Mouse (Mus musculus) forebrain, embryonic 15.5 days (tissue): ENCODE data around the gene Zkscan8. TPM values are rescaled to one million over a fixed set of nuclear protein-coding genes. Genes with fewer than 3 reads are reported as not detected.
"Not testable (repeated sequence)": the region's sequence is repeated elsewhere in the genome, so short reads cannot be mapped to it uniquely, and the experiment has no call there.

ENCODE experiments used
- ATAC-seq: fragments of 200-750 bp; cut with Nextera tagmentation; replicated peaks from 2 replicates; pipeline ENCODE4 v1.8.0; 2017; ENCODE audit warnings: mild to moderate bottlenecking, moderate TSS enrichment, moderate library complexity
- H3K27ac ChIP-seq: fragments of 300-500 bp; sonication (generic); replicated peaks from 2 replicates; pipeline ENCODE4 v1.5.1; 2015; ENCODE audit warnings: mild to moderate bottlenecking, inconsistent platforms
- H3K27me3 ChIP-seq: fragments of 300-500 bp; sonication (generic); 2 replicates; pipeline ENCODE4 v1.6.1; 2015; ENCODE audit warnings: inconsistent platforms
- H3K36me3 ChIP-seq: fragments of 300-500 bp; sonication (generic); 2 replicates; pipeline ENCODE4 v1.6.1; 2015; ENCODE audit warnings: mild to moderate bottlenecking, inconsistent platforms
- H3K4me1 ChIP-seq: fragments of 300-500 bp; sonication (generic); 2 replicates; pipeline ENCODE4 v1.6.1; 2015; ENCODE audit warnings: inconsistent platforms
- H3K4me2 ChIP-seq: fragments of 300-500 bp; sonication (generic); replicated peaks from 2 replicates; pipeline ENCODE4 v1.6.1; 2015; ENCODE audit warnings: mild to moderate bottlenecking, inconsistent platforms
- H3K4me3 ChIP-seq: fragments of 300-500 bp; sonication (generic); 2 replicates; pipeline ENCODE4 v1.5.1; 2015; ENCODE audit warnings: mild to moderate bottlenecking, inconsistent platforms
- H3K9ac ChIP-seq: fragments of 300-500 bp; sonication (generic); replicated peaks from 2 replicates; pipeline ENCODE4 v1.6.1; 2015; ENCODE audit warnings: mild to moderate bottlenecking, inconsistent platforms
- H3K9me3 ChIP-seq: fragments of 300-500 bp; sonication (generic); 2 replicates; pipeline ENCODE4 v1.6.1; 2016; ENCODE audit warnings: inconsistent platforms
- WGBS: fragments of 180-500 bp; shearing (Covaris S2); methylation state at CpG from one replicate; pipeline ENCODE4 v1.1.7; 2015; ENCODE audit warnings: mixed read lengths; 5-methylcytosine and 5-hydroxymethylcytosine counted together
- polyA plus RNA-seq: library from polyadenylated mRNA; unstranded; fragments of >200 nt; fragmentation: Nextera tagmentation; extraction: Ambion mirVana; gene quantifications from 2 replicates; pipeline ENCODE4 v1.2.1, GENCODE M21; 2015

Gene Zkscan8
- 4.9 and 5.4 TPM in 2 replicates for polyA plus RNA-seq

GRCm38 (mm10) chr13:21530781-21531201 lies at the start of gene Zkscan8:
Gene Zkscan8 (minus strand): TSS chr13:21531120.
- H3K4me2 ChIP-seq = peak within 1 kb of the TSS; percentile 77
- under 1% methylated on average over 39 of the region's 39 CpGs for WGBS
- H3K27me3 ChIP-seq = no peaks in the 10 kb centered on the region
- H3K4me1 ChIP-seq = peaks cover 8% of the 10 kb centered on the region
- H3K27ac ChIP-seq = peak within 1 kb of the TSS; percentile 88
- H3K9me3 ChIP-seq = no peaks in the 10 kb centered on the region
- H3K36me3 ChIP-seq = peaks cover 10% of the 10 kb centered on the region
- peak; percentile 100 for ATAC-seq
- H3K4me3 ChIP-seq = peak within 1 kb of the TSS; percentile 82
- peak within 1 kb of the TSS; percentile 92 for H3K9ac ChIP-seq

- H3K4me2 ChIP-seq = no peak within 1 kb of the TSS
- H3K27ac ChIP-seq = no peak within 1 kb of the TSS
- no peaks in the 10 kb centered on the region for H3K27me3 ChIP-seq
- no peak within 1 kb of the TSS for H3K4me3 ChIP-seq
- no peak for ATAC-seq
- no peaks in the 10 kb centered on the region for H3K9me3 ChIP-seq
- WGBS = 51% methylated on average over 1 of the region's 1 CpGs
- no peak within 1 kb of the TSS for H3K9ac ChIP-seq
- H3K4me1 ChIP-seq = no peaks in the 10 kb centered on the region
- H3K36me3 ChIP-seq = no peaks in the 10 kb centered on the region
These were observed 28.9 kb upstream of the Zkscan8 start, which contains the start of gene Olfr1535 for GRCm38 (mm10) chr13:21559793-21560192. Gene Olfr1535 (minus strand): TSS chr13:21559893.

- Histone ChIP-seq H3K4me3 (no peak overlapping the region), H3K27ac (no peak overlapping the region), H3K9me3 (no peaks in the 10 kb centered on the region), H3K9ac (no peak overlapping the region), H3K4me1 (no peaks in the 10 kb centered on the region), H3K36me3 (no peaks in the 10 kb centered on the region), H3K4me2 (no peak overlapping the region), H3K27me3 (no peaks in the 10 kb centered on the region)
- no peak for ATAC-seq
- WGBS = 48% methylated on average over 3 of the region's 3 CpGs
These were observed 19.6 kb upstream of the Zkscan8 start for GRCm38 (mm10) chr13:21550416-21551110.

GRCm38 (mm10) chr13:21549487-21549886 lies 18.6 kb upstream of the Zkscan8 start:
- H3K4me2 ChIP-seq = no peak overlapping the region
- H3K9me3 ChIP-seq = no peaks in the 10 kb centered on the region
- no peak overlapping the region for H3K4me3 ChIP-seq
- 90% methylated on average over 3 of the region's 3 CpGs for WGBS
- no peaks in the 10 kb centered on the region for H3K36me3 ChIP-seq
- no peak overlapping the region for H3K9ac ChIP-seq
- no peaks in the 10 kb centered on the region for H3K27me3 ChIP-seq
- H3K4me1 ChIP-seq = no peaks in the 10 kb centered on the region
- ATAC-seq = no peak
- no peak overlapping the region for H3K27ac ChIP-seq

- WGBS = 83% methylated on average over 1 of the region's 1 CpGs
- Histone ChIP-seq H3K4me3 (no peak within 1 kb of the TSS), H3K27me3 (no peaks in the 10 kb centered on the region)
These were observed 11.8 kb upstream of the Zkscan8 start, which contains the start of gene Olfr1366 for GRCm38 (mm10) chr13:21542708-21543107. Gene Olfr1366 (minus strand): TSS chr13:21542808.

GRCm38 (mm10) chr13:21530136-21530535 lies 784 bp downstream of the Zkscan8 start:
- WGBS = 50% methylated on average over 7 of the region's 7 CpGs
- Histone ChIP-seq H3K4me3 (peak overlapping the region; percentile 82), H3K9ac (peak overlapping the region; percentile 25; the same call in 1 of the 2 replicates), H3K27ac (no peak overlapping the region), H3K4me1 (peaks cover 8% of the 10 kb centered on the region), H3K9me3 (no peaks in the 10 kb centered on the region), H3K27me3 (no peaks in the 10 kb centered on the region), H3K36me3 (peaks cover 14% of the 10 kb centered on the region), H3K4me2 (peak overlapping the region; percentile 77)
- no peak for ATAC-seq

More at GRCm38 (mm10) chr13:21542708-21543107, 11.8 kb upstream of the Zkscan8 start, which contains the start of gene Olfr1366:
- Histone ChIP-seq H3K9me3 (no peaks in the 10 kb centered on the region), H3K4me1 (no peaks in the 10 kb centered on the region), H3K36me3 (no peaks in the 10 kb centered on the region), H3K4me2 (no peak within 1 kb of the TSS), H3K9ac (no peak within 1 kb of the TSS), H3K27ac (no peak within 1 kb of the TSS)
- ATAC-seq = no peak

- peak overlapping the region; percentile 60 for H3K4me3 ChIP-seq
- H3K9ac ChIP-seq = peak overlapping the region; percentile 72
- WGBS = under 1% methylated on average over 21 of the region's 21 CpGs
- peak overlapping the region; percentile 56 for H3K4me2 ChIP-seq
- H3K27ac ChIP-seq = peak overlapping the region; percentile 80
- H3K9me3 ChIP-seq = no peaks in the 10 kb centered on the region
- peak; percentile 100 for ATAC-seq
- no peaks in the 10 kb centered on the region for H3K27me3 ChIP-seq
- H3K4me1 ChIP-seq = peaks cover 7% of the 10 kb centered on the region; the same call in 1 of the 2 replicates
- H3K36me3 ChIP-seq = no peaks in the 10 kb centered on the region
These were observed 24.7 kb downstream of the Zkscan8 start for GRCm38 (mm10) chr13:21506221-21506649.

GRCm38 (mm10) chr13:21502296-21502695 lies 28.6 kb downstream of the Zkscan8 start:
- WGBS = 93% methylated on average over 5 of the region's 5 CpGs
- H3K4me1 ChIP-seq = peaks cover 7% of the 10 kb centered on the region; the same call in 1 of the 2 replicates
- H3K27ac ChIP-seq = no peak overlapping the region
- no peaks in the 10 kb centered on the region for H3K9me3 ChIP-seq
- no peaks in the 10 kb centered on the region for H3K27me3 ChIP-seq
- no peaks in the 10 kb centered on the region for H3K36me3 ChIP-seq
- no peak overlapping the region for H3K4me2 ChIP-seq
- no peak overlapping the region for H3K9ac ChIP-seq
- no peak for ATAC-seq
- H3K4me3 ChIP-seq = no peak overlapping the region

GRCm38 (mm10) chr13:21501182-21501581 lies 29.7 kb downstream of the Zkscan8 start, which contains the start of gene Gm11273:
Gene Gm11273 (minus strand): TSS chr13:21501418.
- not testable (repeated sequence) for H3K4me1 ChIP-seq, H3K9me3 ChIP-seq, H3K36me3 ChIP-seq, H3K27me3 ChIP-seq, H3K9ac ChIP-seq, H3K4me3 ChIP-seq, H3K27ac ChIP-seq, H3K4me2 ChIP-seq, ATAC-seq
- WGBS = 97% methylated on average over 17 of the region's 17 CpGs

- H3K27ac ChIP-seq = no peak within 1 kb of the TSS
- no peak for ATAC-seq
- WGBS = 96% methylated on average over 21 of the region's 21 CpGs
These were observed 35.8 kb downstream of the Zkscan8 start, which contains the start of gene AK157302 for GRCm38 (mm10) chr13:21495080-21495479. Gene AK157302 (plus strand): TSS chr13:21495223.

GRCm38 (mm10) chr13:21492847-21493246 lies 38.1 kb downstream of the Zkscan8 start:
- no peaks in the 10 kb centered on the region for H3K27me3 ChIP-seq
- ATAC-seq = no peak
- H3K36me3 ChIP-seq = no peaks in the 10 kb centered on the region
- H3K9me3 ChIP-seq = no peaks in the 10 kb centered on the region
- no peaks in the 10 kb centered on the region for H3K4me1 ChIP-seq
- no peak overlapping the region for H3K9ac ChIP-seq
- no peak overlapping the region for H3K4me3 ChIP-seq
- H3K27ac ChIP-seq = no peak overlapping the region
- no peak overlapping the region for H3K4me2 ChIP-seq
- 91% methylated on average over 5 of the region's 5 CpGs for WGBS

More at GRCm38 (mm10) chr13:21495080-21495479, 35.8 kb downstream of the Zkscan8 start, which contains the start of gene AK157302:
- Histone ChIP-seq H3K27me3 (no peaks in the 10 kb centered on the region), H3K4me3 (no peak within 1 kb of the TSS), H3K9me3 (no peaks in the 10 kb centered on the region), H3K4me1 (no peaks in the 10 kb centered on the region), H3K9ac (no peak within 1 kb of the TSS), H3K4me2 (no peak within 1 kb of the TSS), H3K36me3 (no peaks in the 10 kb centered on the region)

GRCm38 (mm10) chr13:21486881-21487280 lies 44.0 kb downstream of the Zkscan8 start:
- 93% methylated on average over 1 of the region's 1 CpGs for WGBS
- Histone ChIP-seq H3K36me3 (peaks cover 25% of the 10 kb centered on the region), H3K9ac (no peak overlapping the region), H3K4me1 (no peaks in the 10 kb centered on the region), H3K4me3 (no peak overlapping the region), H3K27me3 (no peaks in the 10 kb centered on the region), H3K4me2 (no peak overlapping the region), H3K27ac (no peak overlapping the region), H3K9me3 (no peaks in the 10 kb centered on the region)
- no peak for ATAC-seq
